Mouse (Mus musculus) C2C12 (cell line): ENCODE data around the gene Sipa1. TPM values are rescaled to one million over a fixed set of nuclear protein-coding genes. Genes with fewer than 3 reads are reported as not detected.
"Not testable (repeated sequence)": the region's sequence is repeated elsewhere in the genome, so short reads cannot be mapped to it uniquely, and the experiment has no call there.

Experiments
- H3K27me3 ChIP-seq: one replicate; pipeline ENCODE4 v1.6.1; 2011; ENCODE audit not compliant: control insufficient read depth, insufficient read depth, insufficient read length
- H3K36me3 ChIP-seq: one replicate; pipeline ENCODE4 v1.6.1; 2011; ENCODE audit not compliant: control insufficient read depth, insufficient read depth
- H3K4me3 ChIP-seq: one replicate; pipeline ENCODE4 v1.5.1; 2011; ENCODE audit warnings: mild to moderate bottlenecking, control low read depth; ENCODE audit not compliant: poor library complexity, insufficient read depth, severe bottlenecking
- H3K79me2 ChIP-seq: one replicate; pipeline ENCODE4 v1.6.1; 2011; ENCODE audit not compliant: control insufficient read depth, insufficient read depth
- H3K79me3 ChIP-seq: one replicate; pipeline ENCODE4 v1.6.1; 2011; ENCODE audit warnings: low read depth, control low read depth
- H3ac ChIP-seq: one replicate; pipeline ENCODE3; 2011; ENCODE audit warnings: low read depth; ENCODE audit not compliant: control insufficient read depth, insufficient read length
- CEBPB ChIP-seq: IDR thresholded peaks from one replicate; pipeline ENCODE4 v1.6.1; 2011; ENCODE audit warnings: low read depth, mild to moderate bottlenecking, control low read depth, moderate library complexity
- CTCF ChIP-seq: IDR thresholded peaks from one replicate; pipeline ENCODE4 v1.5.1; 2011; ENCODE audit not compliant: control insufficient read depth, insufficient read depth, insufficient read length
- FOSL1 ChIP-seq: IDR thresholded peaks from one replicate; pipeline ENCODE4 v1.8.0; 2011; ENCODE audit warnings: mild to moderate bottlenecking, low read length; ENCODE audit not compliant: poor library complexity, insufficient read depth, severe bottlenecking
- MAX ChIP-seq: IDR thresholded peaks from one replicate; pipeline ENCODE4 v1.6.1; 2011; ENCODE audit warnings: mild to moderate bottlenecking, control low read depth
- MYOD1 ChIP-seq: IDR thresholded peaks from one replicate; pipeline ENCODE4 v1.6.1; 2011; ENCODE audit warnings: low read depth; ENCODE audit not compliant: control insufficient read depth, insufficient read length
- MYOG ChIP-seq: IDR thresholded peaks from one replicate; pipeline ENCODE4 v1.6.1; 2011; ENCODE audit not compliant: control insufficient read depth, insufficient read length; ENCODE audit errors: extremely low read depth
- USF1 ChIP-seq: IDR thresholded peaks from one replicate; pipeline ENCODE4 v1.6.1; 2011; ENCODE audit warnings: low read depth, mild to moderate bottlenecking, control low read depth, moderate library complexity
- polyA plus RNA-seq: library from polyadenylated mRNA; unstranded; fragments of >200 nt; fragmentation: generic; extraction: Trizol; gene quantifications from one replicate; pipeline ENCODE4 v1.2.1, GENCODE M21; 2012; ENCODE audit warnings: missing spikeins

Sipa1 gene
- polyA plus RNA-seq, 1 experiment, result 22.9 TPM

- H3K79me3 ChIP-seq, result peaks cover 44% of the 10 kb centered on the region
- H3K27me3 ChIP-seq, result no peaks in the 10 kb centered on the region
- H3K36me3 ChIP-seq, result peaks cover 24% of the 10 kb centered on the region
- peak overlapping the region; percentile 89 for H3K4me3 ChIP-seq
- peaks cover 59% of the 10 kb centered on the region for H3K79me2 ChIP-seq
- TF ChIP-seq USF1 (no peak), FOSL1 (no peak), MYOG (no peak), MYOD1 (no peak), CEBPB (no peak), MAX (no peak), CTCF (no peak)
- peak overlapping the region; percentile 66 for H3ac ChIP-seq
Observed at GRCm38 (mm10) chr19:5689088-5689428, 25.6 kb upstream of the Sipa1 start.

- H3K79me3 ChIP-seq, result peaks cover 41% of the 10 kb centered on the region
- peaks cover 27% of the 10 kb centered on the region for H3K36me3 ChIP-seq
- H3K27me3 ChIP-seq, result no peaks in the 10 kb centered on the region
- TF ChIP-seq CTCF, result no peak
- no peak for TF ChIP-seq FOSL1
- TF ChIP-seq MYOD1, result no peak
- no peak for TF ChIP-seq MAX
- no peak for TF ChIP-seq CEBPB
- no peak for TF ChIP-seq USF1
- TF ChIP-seq MYOG, result no peak
- H3K4me3 ChIP-seq, result peak within 1 kb of the TSS; percentile 89
- H3K79me2 ChIP-seq, result peaks cover 53% of the 10 kb centered on the region
- H3ac ChIP-seq, result peak within 1 kb of the TSS; percentile 92
Observed at GRCm38 (mm10) chr19:5688200-5689087, 24.9 kb upstream of the Sipa1 start, which contains the start of the genes Map3k11 and Pcnx3. Map3k11 (plus strand) TSS chr19:5688742. Pcnx3 (minus strand) TSS chr19:5688908.

DNA sequence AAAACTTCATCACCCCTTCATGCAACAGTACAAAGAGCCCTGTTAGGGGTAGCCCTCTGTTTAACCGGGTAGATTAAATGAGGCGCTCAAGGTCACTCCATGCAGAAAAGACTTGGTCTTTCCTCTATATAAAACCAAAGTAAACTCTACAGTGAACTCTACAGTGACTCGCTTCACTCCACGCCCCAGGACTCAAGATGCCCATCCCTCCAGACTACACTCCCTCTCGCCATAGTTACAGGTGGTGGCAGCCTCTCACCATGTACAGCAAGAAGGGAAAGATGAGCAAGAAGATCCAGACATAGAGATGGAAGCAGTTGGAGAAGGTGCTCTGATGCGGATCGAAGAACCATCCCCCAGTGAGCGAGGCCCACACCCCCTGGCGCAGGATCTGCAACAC is 24.2 kb upstream of the Sipa1 start:
- peaks cover 33% of the 10 kb centered on the region for H3K36me3 ChIP-seq

GRCm38 (mm10) chr19:5686954-5687353 is 23.4 kb upstream of the Sipa1 start:
- peaks cover 38% of the 10 kb centered on the region for H3K79me2 ChIP-seq
- H3K27me3 ChIP-seq, H3K4me3 ChIP-seq: not testable (repeated sequence)
- peaks cover 38% of the 10 kb centered on the region for H3K36me3 ChIP-seq
- H3K79me3 ChIP-seq, result peaks cover 29% of the 10 kb centered on the region
- peak overlapping the region; percentile 38 for H3ac ChIP-seq

More for the DNA sequence above, 24.2 kb upstream of the Sipa1 start:
- TF ChIP-seq CEBPB, result no peak
- TF ChIP-seq CTCF, result no peak
- no peak for TF ChIP-seq MYOG
- no peak for TF ChIP-seq FOSL1
- no peak for TF ChIP-seq MAX
- no peak for TF ChIP-seq USF1
- no peak for TF ChIP-seq MYOD1
- Histone ChIP-seq H3K79me2 (peaks cover 46% of the 10 kb centered on the region), H3K4me3 (peak overlapping the region; percentile 89), H3K27me3 (no peaks in the 10 kb centered on the region), H3ac (peak overlapping the region; percentile 87), H3K79me3 (peaks cover 36% of the 10 kb centered on the region)

DNA sequence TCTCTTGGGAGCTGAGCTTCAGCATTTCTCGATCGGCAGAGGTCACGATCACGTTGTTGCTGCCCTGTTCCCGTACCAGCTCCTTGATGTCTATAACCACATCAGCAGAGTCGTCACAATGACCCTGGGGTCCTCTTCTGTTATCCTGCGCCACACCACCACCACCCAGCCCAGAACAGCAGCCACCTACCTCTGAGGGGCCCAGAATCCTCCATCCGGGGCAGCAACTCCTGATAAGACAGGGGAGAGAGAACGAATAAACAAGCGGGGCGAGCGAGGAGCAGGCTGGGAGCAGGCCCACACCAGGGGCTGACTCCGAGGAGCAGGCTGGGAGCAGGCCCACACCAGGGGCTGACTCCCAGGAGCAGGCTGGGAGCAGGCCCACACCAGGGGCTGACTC is 22.9 kb upstream of the Sipa1 start:
- Histone ChIP-seq H3K79me3 (peaks cover 24% of the 10 kb centered on the region), H3K4me3 (no peak overlapping the region), H3K36me3 (peaks cover 38% of the 10 kb centered on the region), H3K27me3 (no peaks in the 10 kb centered on the region), H3ac (no peak overlapping the region), H3K79me2 (peaks cover 32% of the 10 kb centered on the region)
- TF ChIP-seq MAX, result no peak
- no peak for TF ChIP-seq USF1

DNA sequence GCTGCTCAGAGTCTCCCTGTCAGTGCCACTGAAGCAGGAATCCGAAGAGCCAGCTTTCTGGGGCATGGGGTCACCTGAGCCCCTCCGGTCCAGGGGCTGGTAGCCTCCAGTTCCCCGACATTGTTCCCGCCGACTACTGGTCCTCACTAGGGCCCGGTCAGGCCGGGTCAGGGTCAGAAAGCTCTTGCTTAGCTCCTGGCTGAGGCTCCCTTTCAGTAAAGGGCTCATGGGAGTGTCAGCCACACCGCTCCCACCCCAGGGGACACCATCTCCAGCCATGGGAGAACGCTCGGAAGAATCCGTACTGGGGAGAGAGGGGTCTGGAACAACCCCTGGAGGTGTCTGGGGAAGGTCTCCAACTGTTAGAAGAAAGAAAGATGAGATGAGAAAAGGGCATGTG is 22.4 kb upstream of the Sipa1 start:
- Histone ChIP-seq H3K27me3 (no peaks in the 10 kb centered on the region), H3K4me3 (no peak overlapping the region), H3K36me3 (peaks cover 44% of the 10 kb centered on the region), H3K79me3 (peaks cover 18% of the 10 kb centered on the region), H3ac (no peak overlapping the region), H3K79me2 (peaks cover 27% of the 10 kb centered on the region)
- TF ChIP-seq MYOD1, result no peak
- TF ChIP-seq USF1, result no peak
